Mouse (Mus musculus) midbrain, postnatal 0 days (tissue): ENCODE results near the gene Ccna1. TPM values are rescaled to one million over a fixed set of nuclear protein-coding genes. Genes with fewer than 3 reads are reported as not detected.

Source experiments
- ATAC-seq: fragments of 200-750 bp; cut with Nextera tagmentation; 2 replicates; pipeline ENCODE4 v1.8.0; 2017; ENCODE audit warnings: moderate number of reproducible peaks, mild to moderate bottlenecking, moderate TSS enrichment, moderate library complexity; ENCODE audit not compliant: low FRiP score
- DNase-seq: peaks from one replicate; pipeline ENCODE4 v3.0.0-alpha.2; 2015; ENCODE audit warnings: low spot score
- H3K27ac ChIP-seq: fragments of 300-500 bp; sonication (generic); 2 replicates; pipeline ENCODE4 v1.5.1; 2014; ENCODE audit warnings: low read depth, mild to moderate bottlenecking, low read length, mixed read lengths
- H3K27me3 ChIP-seq: fragments of 300-500 bp; sonication (generic); 2 replicates; pipeline ENCODE4 v1.6.1; 2014; ENCODE audit warnings: low read length, control low read depth, mixed read lengths; ENCODE audit not compliant: insufficient read depth
- H3K36me3 ChIP-seq: fragments of 300-500 bp; sonication (generic); 2 replicates; pipeline ENCODE4 v1.6.1; 2014; ENCODE audit warnings: low read length, control low read depth, mixed read lengths; ENCODE audit not compliant: insufficient read depth
- H3K4me1 ChIP-seq: fragments of 300-500 bp; sonication (generic); 2 replicates; pipeline ENCODE4 v1.6.1; 2014; ENCODE audit warnings: mild to moderate bottlenecking, control low read depth, antibody characterized with exemption, low read length, mixed read lengths; ENCODE audit not compliant: insufficient read depth
- H3K4me2 ChIP-seq: fragments of 300-500 bp; sonication (generic); 2 replicates; pipeline ENCODE4 v1.6.1; 2014; ENCODE audit warnings: low read depth, mild to moderate bottlenecking, low read length, mixed read lengths; ENCODE audit not compliant: poor library complexity, severe bottlenecking
- H3K4me3 ChIP-seq: fragments of 300-500 bp; sonication (generic); 2 replicates; pipeline ENCODE4 v1.5.1; 2014; ENCODE audit warnings: low read depth, mild to moderate bottlenecking, low read length, moderate library complexity
- H3K9ac ChIP-seq: fragments of 300-500 bp; sonication (generic); replicated peaks from 2 replicates; pipeline ENCODE4 v1.6.1; 2014; ENCODE audit warnings: mild to moderate bottlenecking, low read length, moderate library complexity, mixed read lengths; ENCODE audit not compliant: poor library complexity, severe bottlenecking
- H3K9me3 ChIP-seq: fragments of 300-500 bp; sonication (generic); 2 replicates; pipeline ENCODE4 v1.6.1; 2016; ENCODE audit warnings: low read length, control low read depth
- CTCF ChIP-seq: IDR thresholded peaks from 2 replicates; pipeline ENCODE4 v1.5.1; 2016; ENCODE audit warnings: antibody characterized with exemption, mild to moderate bottlenecking
- WGBS: fragments of 180-500 bp; shearing (Covaris S2); extraction: QIAGEN DNeasy Blood & Tissue Kit; methylation state at CpG from one replicate; pipeline ENCODE4 v1.1.7; 2014; 5-methylcytosine and 5-hydroxymethylcytosine counted together
- polyA plus RNA-seq: library from polyadenylated mRNA; unstranded; fragments of >200 nt; fragmentation: Nextera tagmentation; extraction: Ambion mirVana; gene quantifications from 2 replicates; pipeline ENCODE4 v1.2.1, GENCODE M21; 2015
- total RNA-seq: library from RNA; depleted of rRNA; stranded (reverse); fragments of >200 nt; gene quantifications from 2 replicates; pipeline ENCODE4 v1.2.3, GENCODE M21; 2014; rRNA removed

Gene Ccna1
- total and polyA plus RNA-seq, 2 experiments from 2014 or later = 2.9 to 3.6 TPM

DNA sequence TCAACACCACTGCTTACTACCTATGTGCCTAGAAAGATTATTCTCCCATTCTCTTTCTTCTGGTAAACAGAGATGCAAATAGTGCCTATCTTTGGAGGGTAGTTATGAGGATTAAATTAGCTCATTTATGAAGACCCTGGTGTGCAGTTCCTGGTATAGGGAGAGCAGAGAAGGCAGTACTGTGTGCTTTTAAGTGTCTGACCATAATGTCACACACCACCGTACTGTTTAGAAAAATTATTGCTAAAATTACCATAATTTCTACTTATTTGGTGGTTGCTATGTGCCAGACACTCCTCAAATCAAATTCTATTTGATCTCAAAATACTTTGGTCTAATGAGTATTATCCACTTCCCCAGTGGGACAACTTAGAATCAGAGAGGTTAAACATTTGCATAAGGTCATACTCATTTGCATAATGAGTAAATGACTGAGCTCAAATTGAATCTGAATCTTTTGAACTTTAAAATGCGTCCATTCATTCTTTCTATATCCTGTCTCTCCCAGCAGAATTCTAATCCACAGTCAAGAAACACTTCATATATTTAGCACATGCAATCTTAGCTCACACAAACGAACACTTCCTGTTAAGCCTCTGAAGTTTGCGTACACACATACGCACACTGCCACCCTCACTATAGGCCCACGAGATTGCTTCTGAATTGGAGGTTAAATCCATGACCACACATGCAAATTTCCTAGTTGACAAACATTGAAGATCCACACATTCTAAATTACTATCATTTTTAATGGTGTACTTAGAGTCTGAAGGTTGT lies 46.1 kb downstream of the Ccna1 start:
- no peak for DNase-seq
- Histone ChIP-seq H3K4me1 (no peaks in the 10 kb centered on the region), H3K36me3 (no peaks in the 10 kb centered on the region), H3K4me2 (no peak overlapping the region), H3K27me3 (no peaks in the 10 kb centered on the region), H3K9ac (no peak overlapping the region), H3K27ac (no peak overlapping the region), H3K4me3 (no peak overlapping the region), H3K9me3 (no peaks in the 10 kb centered on the region)
- 47% methylated on average over 6 of the region's 6 CpGs for WGBS
- no peak for ATAC-seq
- TF ChIP-seq CTCF = no peak

DNA sequence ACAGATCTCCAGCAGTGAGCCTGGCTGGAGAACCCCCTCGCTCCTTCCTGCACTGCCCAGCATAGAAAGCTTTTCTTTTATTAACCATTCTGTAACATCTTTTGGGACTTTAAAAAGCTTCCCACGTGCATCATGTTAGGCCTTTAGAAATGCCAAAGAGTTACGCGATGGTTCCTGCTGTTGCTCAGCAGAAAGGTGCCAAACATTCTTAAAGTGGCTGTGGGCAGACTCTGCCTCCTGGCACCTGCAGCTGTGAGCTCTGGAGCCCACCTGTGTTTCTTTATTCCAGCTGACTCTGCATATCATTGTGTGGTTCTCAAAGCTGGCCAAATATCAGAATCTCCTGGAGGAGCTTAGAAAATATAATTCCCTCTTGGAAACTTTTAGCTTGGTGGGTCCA lies 51.3 kb downstream of the Ccna1 start:
- H3K4me2 ChIP-seq = no peak overlapping the region
- no peak for TF ChIP-seq CTCF
- WGBS = 55% methylated on average over 4 of the region's 4 CpGs
- no peak for ATAC-seq
- no peaks in the 10 kb centered on the region for H3K36me3 ChIP-seq
- no peak overlapping the region for H3K27ac ChIP-seq
- no peak for DNase-seq
- no peaks in the 10 kb centered on the region for H3K27me3 ChIP-seq
- no peak overlapping the region for H3K9ac ChIP-seq
- H3K4me3 ChIP-seq = no peak overlapping the region
- no peaks in the 10 kb centered on the region for H3K9me3 ChIP-seq
- no peaks in the 10 kb centered on the region for H3K4me1 ChIP-seq

GRCm38 (mm10) chr3:55001677-55002076 lies 53.6 kb downstream of the Ccna1 start:
- no peak for DNase-seq
- no peak for ATAC-seq
- TF ChIP-seq CTCF = peak; percentile 52

More at GRCm38 (mm10) chr3:55001677-55002076, 53.6 kb downstream of the Ccna1 start:
- Histone ChIP-seq H3K9ac (no peak overlapping the region), H3K4me3 (no peak overlapping the region), H3K27ac (no peak overlapping the region), H3K9me3 (no peaks in the 10 kb centered on the region), H3K36me3 (no peaks in the 10 kb centered on the region), H3K4me1 (no peaks in the 10 kb centered on the region), H3K27me3 (no peaks in the 10 kb centered on the region), H3K4me2 (no peak overlapping the region)
- WGBS = 77% methylated on average over 4 of the region's 4 CpGs

Other genes starting within 250 kb of the Ccna1 start
- 44.8 and 65.9 TPM in 2 replicates for gene Rfxap, start 247.7 kb downstream of the Ccna1 start, total RNA-seq
- 42.6 and 48.2 TPM in 2 replicates for gene Rfxap, start 247.7 kb downstream of the Ccna1 start, polyA plus RNA-seq
- 26.7 and 29.0 TPM in 2 replicates for gene Sertm1, start 139.6 kb downstream of the Ccna1 start, total RNA-seq
- gene Sertm1, start 139.6 kb downstream of the Ccna1 start, polyA plus RNA-seq = 1.9 and 2.0 TPM in 2 replicates
- 13.4 and 15.5 TPM in 2 replicates for gene Spg20, start 56.6 kb upstream of the Ccna1 start, total RNA-seq
- 8.3 and 9.3 TPM in 2 replicates for gene Spg20, start 56.6 kb upstream of the Ccna1 start, polyA plus RNA-seq
- gene Ccdc169, start 81.8 kb upstream of the Ccna1 start, total RNA-seq = 0.05 and 2.2 TPM in 2 replicates
- 0.11 and 0.16 TPM in 2 replicates for gene Ccdc169, start 81.8 kb upstream of the Ccna1 start, polyA plus RNA-seq
- not detected in 2 replicates for gene Sohlh2, start 126.5 kb upstream of the Ccna1 start, total RNA-seq
- gene Sohlh2, start 126.5 kb upstream of the Ccna1 start, polyA plus RNA-seq = not detected in 2 replicates
- gene Dclk1, start 186.9 kb upstream of the Ccna1 start, total RNA-seq = 307 and 371 TPM in 2 replicates
- 206 and 219 TPM in 2 replicates for gene Dclk1, start 186.9 kb upstream of the Ccna1 start, polyA plus RNA-seq